Mouse (Mus musculus) heart, embryonic 11.5 days (tissue): Measurements from ENCODE around the gene Myoz2. TPM values are rescaled to one million over a fixed set of nuclear protein-coding genes. Genes with fewer than 3 reads are reported as not detected.

Experiments
- ATAC-seq: fragments of 200-750 bp; cut with Nextera tagmentation; replicated peaks from 2 replicates; pipeline ENCODE4 v1.8.0; 2017; ENCODE audit warnings: moderate library complexity; ENCODE audit not compliant: insufficient number of reproducible peaks, low FRiP score, low TSS enrichment
- H3K27ac ChIP-seq: fragments of 300-500 bp; sonication (generic); 2 replicates; pipeline ENCODE4 v1.5.1; 2014; ENCODE audit warnings: mild to moderate bottlenecking, low read depth, low read length
- H3K27me3 ChIP-seq: fragments of 300-500 bp; sonication (generic); 2 replicates; pipeline ENCODE4 v1.6.1; 2014; ENCODE audit warnings: mild to moderate bottlenecking, low read length, mixed read lengths; ENCODE audit not compliant: control insufficient read depth, insufficient read depth
- H3K36me3 ChIP-seq: fragments of 300-500 bp; sonication (generic); 2 replicates; pipeline ENCODE4 v1.6.1; 2014; ENCODE audit warnings: mild to moderate bottlenecking, low read length, moderate library complexity, mixed read lengths; ENCODE audit not compliant: control insufficient read depth, insufficient read depth
- H3K4me1 ChIP-seq: fragments of 300-500 bp; sonication (generic); 2 replicates; pipeline ENCODE4 v1.6.1; 2014; ENCODE audit warnings: low read length; ENCODE audit not compliant: control insufficient read depth, insufficient read depth
- H3K4me2 ChIP-seq: fragments of 300-500 bp; sonication (generic); 2 replicates; pipeline ENCODE4 v1.6.1; 2014; ENCODE audit warnings: mild to moderate bottlenecking, moderate library complexity
- H3K4me3 ChIP-seq: fragments of 300-500 bp; sonication (generic); 2 replicates; pipeline ENCODE4 v1.5.1; 2014; ENCODE audit warnings: low read depth, low read length
- H3K9ac ChIP-seq: fragments of 300-500 bp; sonication (generic); 2 replicates; pipeline ENCODE4 v1.6.1; 2014; ENCODE audit warnings: mild to moderate bottlenecking, low read depth, low read length, moderate library complexity
- H3K9me3 ChIP-seq: fragments of 300-500 bp; sonication (generic); replicated peaks from 2 replicates; pipeline ENCODE4 v1.6.1; 2016; ENCODE audit warnings: low read length; ENCODE audit not compliant: control insufficient read depth
- WGBS: fragments of 180-500 bp; shearing (Covaris S2); extraction: QIAGEN DNeasy Blood & Tissue Kit; methylation state at CpG from one replicate; pipeline ENCODE4 v1.1.7; 2014; ENCODE audit not compliant: insufficient replicate concordance; 5-methylcytosine and 5-hydroxymethylcytosine counted together
- microRNA-seq: library from miRNA; unstranded; fragments of <30 nt; microRNA quantifications from one replicate; pipeline ENCODE4, GENCODE M21; 2016; ENCODE audit warnings: borderline number of aligned reads
- polyA plus RNA-seq: library from polyadenylated mRNA; unstranded; fragments of >200 nt; fragmentation: Nextera tagmentation; extraction: Ambion mirVana; gene quantifications from 2 replicates; pipeline ENCODE4 v1.2.1, GENCODE M21; 2014

Myoz2 gene
- polyA plus RNA-seq, 1 experiment from 2014 or later: 100 TPM

GRCm38 (mm10) chr3:122972126-122972822 is 62.5 kb downstream of the Myoz2 start:
- peaks cover 8% of the 10 kb centered on the region for H3K4me1 ChIP-seq
- no peak for ATAC-seq
- 66% methylated on average over 3 of the region's 3 CpGs for WGBS

GRCm38 (mm10) chr3:122968391-122968790 is 66.4 kb downstream of the Myoz2 start:
- no peaks in the 10 kb centered on the region for H3K27me3 ChIP-seq
- no peaks in the 10 kb centered on the region for H3K4me1 ChIP-seq
- no peak for ATAC-seq
- 91% methylated on average over 9 of the region's 9 CpGs for WGBS
- no peaks in the 10 kb centered on the region for H3K9me3 ChIP-seq
- no peak overlapping the region for H3K27ac ChIP-seq
- no peak overlapping the region for H3K4me2 ChIP-seq
- no peak overlapping the region for H3K4me3 ChIP-seq
- no peaks in the 10 kb centered on the region; the same call in 1 of the 2 replicates for H3K36me3 ChIP-seq
- H3K9ac ChIP-seq: no peak overlapping the region

More at GRCm38 (mm10) chr3:122972126-122972822, 62.5 kb downstream of the Myoz2 start:
- H3K9ac ChIP-seq: no peak overlapping the region
- H3K9me3 ChIP-seq: no peaks in the 10 kb centered on the region
- no peaks in the 10 kb centered on the region for H3K27me3 ChIP-seq
- H3K4me3 ChIP-seq: no peak overlapping the region
- no peak overlapping the region for H3K27ac ChIP-seq
- H3K4me2 ChIP-seq: no peak overlapping the region
- no peaks in the 10 kb centered on the region for H3K36me3 ChIP-seq

- Histone ChIP-seq H3K27me3 (no peaks in the 10 kb centered on the region), H3K4me2 (no peak overlapping the region), H3K9me3 (no peaks in the 10 kb centered on the region), H3K36me3 (peaks cover 7% of the 10 kb centered on the region; the same call in 1 of the 2 replicates), H3K4me1 (no peaks in the 10 kb centered on the region), H3K27ac (no peak overlapping the region), H3K4me3 (no peak overlapping the region), H3K9ac (no peak overlapping the region)
- WGBS: 88% methylated on average over 5 of the region's 5 CpGs
- ATAC-seq: no peak
Measured at GRCm38 (mm10) chr3:122964301-122964700, 70.5 kb downstream of the Myoz2 start.

Small RNA genes within 50 kb of the gene (microRNA-seq; reads per million reads assigned to microRNA genes)
- not detected for gene Gm22066

Other genes starting within 250 kb of the Myoz2 start
- 0.27 and 0.31 TPM in 2 replicates for gene Fabp2, start 139.9 kb downstream of the Myoz2 start, polyA plus RNA-seq
- gene Gm10959, start 115.7 kb downstream of the Myoz2 start, polyA plus RNA-seq: not detected in 2 replicates
- gene 1810037I17Rik, start 110.8 kb downstream of the Myoz2 start, polyA plus RNA-seq: 138 and 147 TPM in 2 replicates
- 7.9 and 11.0 TPM in 2 replicates for gene Usp53, start 50.5 kb downstream of the Myoz2 start, polyA plus RNA-seq
- gene Synpo2, start 201.1 kb upstream of the Myoz2 start, polyA plus RNA-seq: 21.8 and 25.6 TPM in 2 replicates
- 66.1 and 73.4 TPM in 2 replicates for gene Sec24d, start 232.4 kb upstream of the Myoz2 start, polyA plus RNA-seq